Mouse (Mus musculus) brain, adult 2 months (tissue): ENCODE results near the gene Cited2.

Experiments
- DNase-seq: peaks from one replicate; pipeline ENCODE4 v3.0.0; 2011; ENCODE audit warnings: low read depth, low spot score

Gene Cited2

DNA sequence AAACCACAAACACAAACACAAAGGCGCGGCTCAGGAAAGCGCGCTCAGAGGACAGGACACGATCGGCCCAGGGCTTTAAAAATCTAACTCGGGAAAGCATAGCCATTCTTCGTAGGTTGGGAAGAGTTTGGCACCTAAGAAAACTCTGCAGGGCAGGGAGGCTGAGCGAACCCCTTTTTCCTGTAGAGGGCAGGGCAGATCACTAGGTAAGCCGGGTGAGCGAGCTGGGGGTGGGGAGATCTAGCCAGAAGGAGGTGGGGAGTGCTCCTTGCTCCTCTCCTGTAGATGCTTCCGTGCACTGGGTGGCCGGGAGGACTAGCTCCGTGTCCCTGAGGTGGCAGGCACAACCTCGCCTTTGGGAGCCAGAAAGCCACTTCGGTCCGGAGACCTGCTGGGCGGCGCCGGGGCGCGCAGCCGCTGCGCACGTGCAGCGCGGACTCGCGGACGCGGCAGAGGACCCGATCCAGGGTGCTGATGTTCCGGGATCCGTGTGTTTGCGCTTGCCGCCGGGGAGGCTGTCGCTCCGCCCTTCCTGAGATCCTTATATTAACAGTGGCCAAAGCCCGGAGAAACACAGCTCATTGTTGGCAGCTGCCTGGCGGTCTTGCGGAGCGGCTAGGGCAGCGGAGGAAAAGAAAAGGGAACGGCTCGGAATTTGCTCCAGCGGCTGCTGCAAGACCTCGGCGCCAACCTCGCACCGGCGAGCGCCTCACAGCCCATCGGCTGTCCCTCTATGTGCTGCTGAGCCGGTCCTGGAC, at the start of gene Cited2:
Cited2 (plus strand) TSS at position 566 of the 758 bp plus-strand sequence.
- DNase-seq, result peak; percentile 98

DNA sequence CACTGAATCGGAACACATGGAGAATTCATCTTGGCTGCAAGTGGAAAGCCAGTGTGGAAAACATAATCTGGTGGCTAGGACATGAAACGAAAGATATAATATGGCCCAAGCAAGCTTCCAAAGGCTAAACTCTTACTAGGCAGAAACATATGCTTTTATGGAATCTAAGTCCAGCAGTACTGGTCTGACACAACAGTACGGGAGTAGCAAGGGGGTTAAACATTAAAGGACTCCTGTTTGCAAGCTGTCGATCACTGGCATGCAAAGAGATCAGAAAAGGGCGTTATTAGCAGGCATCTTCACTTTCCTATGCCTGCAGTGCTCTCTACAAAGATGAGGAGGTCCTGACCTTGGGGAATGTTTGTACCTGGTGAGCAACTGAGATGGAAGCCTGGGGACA, 48.6 kb upstream of the Cited2 start:
- no peak for DNase-seq

DNA sequence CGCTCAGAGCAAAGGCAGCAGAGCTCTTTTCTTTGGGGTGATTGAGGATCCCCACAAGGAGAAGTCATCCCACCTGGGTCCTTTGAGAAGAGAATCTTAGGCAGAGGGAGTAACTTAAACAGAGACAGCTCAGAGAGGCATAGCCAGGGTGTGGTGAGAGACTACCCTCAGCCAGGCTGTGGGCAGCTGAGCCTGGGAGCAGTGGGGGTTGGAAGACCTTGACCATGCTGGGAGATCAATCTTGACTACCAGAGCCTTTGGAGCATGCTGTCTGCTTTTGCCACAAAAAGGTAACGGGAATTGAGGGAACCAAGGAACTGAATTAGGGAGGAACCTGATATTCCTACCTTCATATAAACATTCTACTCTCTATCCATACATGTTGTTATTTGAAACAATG, 48.1 kb upstream of the Cited2 start:
- no peak for DNase-seq

DNA sequence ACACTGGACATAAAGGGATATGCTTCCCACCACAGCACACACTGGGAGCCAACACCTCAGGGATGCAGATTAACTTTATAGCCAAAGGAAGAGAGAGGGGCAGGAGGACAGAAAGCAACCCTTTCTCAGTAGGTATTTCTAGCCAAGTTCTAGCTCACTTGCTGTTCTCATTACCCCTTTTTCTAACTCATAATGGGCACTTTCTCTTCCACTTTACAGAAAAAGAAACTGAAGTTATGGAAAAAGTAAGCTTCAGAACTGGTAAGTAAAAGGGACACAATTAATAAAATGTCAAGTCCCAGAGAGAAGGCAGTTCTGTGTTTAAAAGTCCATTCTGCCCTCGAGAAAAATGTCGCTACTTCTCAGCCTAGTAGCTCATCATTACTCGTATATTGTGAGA, 46.6 kb upstream of the Cited2 start:
- DNase-seq, result no peak

GRCm38 (mm10) chr10:17677308-17677707, 45.7 kb upstream of the Cited2 start:
- no peak for DNase-seq

DNA sequence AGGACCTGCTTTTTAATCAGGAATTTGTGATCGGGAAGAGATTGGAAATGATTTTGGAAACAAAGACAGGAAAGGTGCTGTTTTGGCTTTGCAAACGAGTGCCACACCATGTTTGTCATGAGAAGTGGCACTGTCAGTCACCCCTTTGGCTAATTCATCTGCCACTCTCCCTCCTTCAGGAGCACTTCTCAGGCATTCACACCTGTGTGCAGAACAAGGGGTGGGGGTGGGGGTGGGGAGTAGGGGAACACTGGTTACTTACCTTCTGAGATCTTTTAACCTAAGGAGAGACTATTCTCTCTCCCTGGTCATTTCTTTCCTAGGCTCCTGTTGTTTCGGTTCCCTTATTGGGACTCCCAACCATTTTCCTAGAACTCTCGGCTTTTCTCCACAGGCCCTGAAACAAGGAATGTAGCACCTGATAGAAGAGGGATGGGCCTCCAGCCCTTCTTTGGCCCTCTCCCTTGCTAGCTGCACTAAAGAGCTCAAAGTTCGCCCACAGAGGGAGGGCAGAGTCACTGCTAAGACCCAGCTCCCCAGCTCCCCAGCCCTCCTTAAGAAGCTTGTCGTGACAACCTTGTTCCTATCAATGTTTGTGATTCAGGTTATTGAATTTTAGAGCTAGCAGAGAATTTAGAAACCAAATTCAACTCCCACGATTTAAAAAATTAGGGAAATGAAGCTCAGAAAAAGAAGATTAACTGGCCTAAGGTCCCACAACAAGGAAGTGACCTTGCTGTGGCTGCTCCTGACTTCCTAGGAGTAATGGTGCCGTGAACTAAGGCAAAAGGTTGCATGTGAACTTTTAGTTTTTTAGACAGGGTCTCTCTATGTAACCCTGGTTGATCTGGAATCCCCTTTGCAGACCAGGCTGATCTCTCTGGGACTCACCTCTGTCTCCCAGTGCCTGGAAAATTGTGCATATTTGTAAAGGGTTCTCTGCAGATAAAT, 42.3 kb upstream of the Cited2 start:
- DNase-seq, result no peak

- no peak for DNase-seq
Observed at GRCm38 (mm10) chr10:17681386-17681785, 41.6 kb upstream of the Cited2 start.

GRCm38 (mm10) chr10:17683852-17684428, 39.1 kb upstream of the Cited2 start:
- DNase-seq, result no peak

DNA sequence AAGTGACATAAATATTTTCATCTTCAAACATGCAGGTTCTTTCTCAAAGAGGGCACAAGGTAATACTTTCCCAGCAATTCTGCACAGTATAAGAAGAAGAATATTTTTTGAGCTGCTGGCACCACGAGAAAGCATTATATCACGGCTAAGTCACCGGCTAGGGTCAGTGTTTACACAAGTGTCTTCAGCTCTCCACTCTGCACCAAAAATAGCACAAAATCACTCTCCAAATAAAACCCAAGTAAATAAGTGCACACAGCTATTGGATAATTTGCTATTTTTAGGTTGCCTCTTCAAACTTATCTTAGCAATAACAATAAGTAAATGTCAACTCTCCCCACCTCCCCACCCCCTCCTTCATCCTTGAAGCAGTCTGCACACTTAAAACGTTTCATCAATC, 33.2 kb upstream of the Cited2 start:
- DNase-seq, result no peak

- DNase-seq, result no peak
Observed at GRCm38 (mm10) chr10:17691709-17692108, 31.3 kb upstream of the Cited2 start.

- DNase-seq, result no peak
Observed at GRCm38 (mm10) chr10:17695801-17696200, 27.2 kb upstream of the Cited2 start.

- no peak for DNase-seq
Observed at GRCm38 (mm10) chr10:17697376-17698265, 25.4 kb upstream of the Cited2 start.

GRCm38 (mm10) chr10:17705466-17705973, 17.5 kb upstream of the Cited2 start:
- DNase-seq, result no peak

DNA sequence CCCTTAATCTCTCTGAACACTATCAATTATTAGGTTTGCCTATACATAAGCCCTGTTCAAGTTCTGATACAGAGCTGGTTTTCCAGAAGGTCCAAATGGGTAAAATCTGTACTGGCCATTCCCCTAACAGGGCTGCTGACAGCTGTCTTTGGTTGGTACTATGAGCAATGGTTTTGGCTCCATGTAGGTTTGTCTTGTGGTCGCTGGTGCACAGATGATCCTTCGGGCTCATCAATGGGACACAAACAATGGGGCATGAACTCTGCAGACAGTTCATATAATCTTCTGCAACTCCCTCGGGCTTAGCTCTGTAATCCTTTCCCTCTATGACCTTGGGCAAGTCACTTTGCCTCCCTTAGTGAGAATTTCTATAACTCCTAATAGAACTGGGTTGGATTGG, 12.3 kb upstream of the Cited2 start:
- DNase-seq, result no peak

DNA sequence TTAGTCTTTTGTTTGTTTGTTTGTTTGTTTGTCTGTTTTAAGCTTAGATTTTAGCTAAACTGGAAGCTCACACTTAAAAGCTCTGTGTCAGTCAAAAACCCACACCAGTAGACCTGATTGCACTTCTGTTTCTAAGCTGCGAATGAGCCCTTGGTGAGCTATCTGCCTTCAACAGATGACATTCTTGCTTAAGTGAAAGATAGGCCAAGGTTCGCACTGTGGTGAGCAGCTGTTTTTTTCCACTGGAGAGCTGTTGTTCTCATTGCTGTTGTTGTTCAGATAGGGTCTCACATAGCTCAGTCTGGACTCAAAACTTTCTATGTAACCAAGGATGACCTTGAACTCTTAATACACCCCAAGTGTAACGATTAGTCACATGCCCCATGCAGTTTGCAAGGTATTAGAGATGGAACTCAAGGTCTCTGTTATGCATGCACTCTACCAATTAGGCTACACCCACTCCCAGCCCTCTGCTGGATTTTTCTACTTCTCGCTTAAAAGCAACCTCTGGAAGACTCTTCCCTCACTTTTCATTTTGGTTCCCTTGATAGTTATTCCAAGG, 3.9 kb upstream of the Cited2 start:
- no peak for DNase-seq

GRCm38 (mm10) chr10:17719646-17720045, 3.4 kb upstream of the Cited2 start:
- no peak for DNase-seq

- no peak for DNase-seq
Observed at GRCm38 (mm10) chr10:17720891-17721601, 2.0 kb upstream of the Cited2 start.

DNA sequence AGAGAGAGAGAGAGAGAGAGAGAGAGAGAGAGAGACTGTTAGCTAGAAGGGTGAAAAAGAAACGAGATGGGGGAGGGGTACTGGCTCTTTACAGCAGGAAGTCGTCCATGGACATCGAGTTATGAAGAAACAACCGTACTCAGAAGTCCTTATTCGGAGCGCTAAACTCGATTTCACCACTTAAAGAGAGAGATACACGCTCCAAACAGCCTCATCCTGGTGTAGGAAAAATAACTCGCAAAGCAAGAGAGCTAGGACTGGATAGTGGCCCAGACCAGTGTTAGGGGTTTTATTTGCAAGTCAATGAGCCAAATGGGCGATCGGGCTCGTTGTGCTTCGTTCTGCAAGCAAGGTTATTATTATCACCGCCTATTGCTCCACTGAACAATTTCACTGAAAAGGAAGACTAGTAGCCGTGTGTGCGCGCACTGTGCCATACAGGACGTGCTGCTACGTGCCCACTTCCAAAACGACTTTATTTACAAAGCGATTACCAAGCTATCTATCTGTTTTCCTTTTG, 1.4 kb upstream of the Cited2 start:
- DNase-seq, result peak; percentile 85

DNA sequence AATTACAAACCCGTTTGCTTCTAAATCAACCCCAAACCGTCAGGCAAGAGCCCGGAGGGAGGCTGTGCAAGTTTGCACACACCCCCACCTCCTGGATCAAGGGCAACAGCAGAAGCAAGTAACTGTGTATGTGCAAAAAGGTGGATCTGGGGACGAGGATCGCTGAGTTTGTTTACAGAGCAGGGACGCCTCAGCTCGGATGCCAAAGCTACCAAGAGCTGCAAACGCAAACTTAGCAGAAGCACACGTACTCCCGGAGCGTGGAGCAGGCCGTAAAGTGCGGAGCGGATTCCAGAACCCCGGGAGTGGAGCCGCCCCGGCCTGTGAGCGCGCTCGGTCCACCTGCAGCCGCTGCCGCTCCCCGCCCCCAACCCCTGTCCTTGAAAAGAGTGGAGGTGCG, 860 bp upstream of the Cited2 start:
- peak; percentile 99 for DNase-seq

DNA sequence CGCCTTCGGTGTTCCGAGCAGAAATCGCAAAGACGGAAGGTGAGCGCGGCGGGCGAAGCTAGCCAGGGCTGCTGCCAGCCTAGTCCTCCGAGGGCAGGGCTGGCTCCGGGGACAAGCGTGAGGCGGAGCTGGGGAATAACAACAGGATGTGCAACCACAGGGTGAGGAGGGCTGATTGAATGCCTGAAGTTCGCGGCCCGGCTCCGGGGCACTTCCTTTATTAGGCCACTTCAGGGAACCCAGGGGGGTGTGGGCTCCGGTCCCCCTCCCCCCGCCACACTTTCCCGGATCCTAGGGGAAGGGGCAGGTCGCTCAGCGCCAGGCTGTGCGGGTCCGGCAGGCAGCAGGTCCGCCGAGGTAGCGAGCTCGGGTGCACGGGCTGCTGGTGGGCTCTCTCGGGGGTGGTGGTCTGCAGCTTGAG, 413 bp downstream of the Cited2 start:
- DNase-seq, result no peak
